Mouse (Mus musculus) cortical plate, adult 2 months (tissue): ENCODE results near the gene Uvrag.

ENCODE experiments used
- CTCF ChIP-seq: fragments of 200-500 bp; IDR thresholded peaks from 2 replicates; pipeline ENCODE4 v1.5.1; 2011; ENCODE audit warnings: mild to moderate bottlenecking, control low read depth, low read length; ENCODE audit not compliant: insufficient read depth; ENCODE audit errors: extremely low read depth
- POLR2A ChIP-seq: fragments of 200-500 bp; IDR thresholded peaks from 2 replicates; pipeline ENCODE4 v1.6.1; 2011; ENCODE audit warnings: mild to moderate bottlenecking, low read length, control low read depth; ENCODE audit not compliant: insufficient read depth; ENCODE audit errors: extremely low read depth

DNA sequence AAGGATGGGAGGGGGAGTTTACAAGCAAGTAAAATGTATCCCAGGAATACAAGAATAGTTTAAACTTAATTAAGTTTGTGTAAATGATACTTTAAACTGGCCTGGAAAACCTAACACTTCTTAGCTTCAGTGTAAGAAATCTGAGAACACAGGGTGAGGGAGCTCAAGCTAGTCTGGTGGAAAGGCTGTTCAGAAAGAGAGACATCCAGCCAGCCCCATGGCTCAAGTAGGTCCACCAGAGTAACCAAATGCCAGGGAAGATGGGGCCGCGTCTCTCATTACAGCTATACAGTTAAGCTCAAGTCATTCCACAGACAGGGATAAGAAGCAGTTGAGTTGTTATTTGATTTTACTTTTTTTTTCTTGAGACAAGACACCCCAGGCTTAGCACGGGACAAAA, 107.6 kb downstream of the Uvrag start:
- TF ChIP-seq CTCF: no peak
- TF ChIP-seq POLR2A: no peak
